Mouse (Mus musculus) cerebellum, adult 2 months (tissue): ENCODE measurements around the gene Uaca.

ENCODE experiments used
- CTCF ChIP-seq: fragments of 200-500 bp; IDR thresholded peaks from 2 replicates; pipeline ENCODE4 v1.5.1; 2011; ENCODE audit warnings: low read depth, mild to moderate bottlenecking, control low read depth, low read length, moderate library complexity, borderline replicate concordance; ENCODE audit not compliant: insufficient read depth
- POLR2A ChIP-seq: fragments of 200-500 bp; IDR thresholded peaks from 2 replicates; pipeline ENCODE4 v1.6.1; 2011; ENCODE audit warnings: low read length, control low read depth, borderline replicate concordance; ENCODE audit not compliant: insufficient read depth

- TF ChIP-seq CTCF: no peak
- TF ChIP-seq POLR2A: no peak
Measured at GRCm38 (mm10) chr9:60864664-60865063, 70.3 kb downstream of the Uaca start.
